Mouse (Mus musculus) T-cell, adult 2 months (primary cell): ENCODE data around the gene Pde6c.

Experiments used
- DNase-seq: peaks from one replicate; pipeline ENCODE4 v3.0.0; 2022; ENCODE audit warnings: low spot score

Gene Pde6c

GRCm38 (mm10) chr19:38143540-38144271 is 11.1 kb downstream of the Pde6c start:
- no peak for DNase-seq

- DNase-seq: no peak
These were observed 23.7 kb downstream of the Pde6c start for GRCm38 (mm10) chr19:38156243-38156642.

GRCm38 (mm10) chr19:38161648-38162354 is 29.2 kb downstream of the Pde6c start:
- no peak for DNase-seq

- no peak for DNase-seq
These were observed 32.1 kb downstream of the Pde6c start for GRCm38 (mm10) chr19:38164633-38165032.

GRCm38 (mm10) chr19:38179675-38180074 is 47.1 kb downstream of the Pde6c start:
- DNase-seq: no peak

GRCm38 (mm10) chr19:38186631-38187344 is 54.2 kb downstream of the Pde6c start:
- DNase-seq: no peak

- DNase-seq: no peak
These were observed 54.7 kb downstream of the Pde6c start for GRCm38 (mm10) chr19:38187345-38187680.

- no peak for DNase-seq
These were observed 58.0 kb downstream of the Pde6c start for GRCm38 (mm10) chr19:38190606-38191005.

GRCm38 (mm10) chr19:38191446-38191845 is 58.9 kb downstream of the Pde6c start:
- no peak for DNase-seq

- no peak for DNase-seq
These were observed 62.7 kb downstream of the Pde6c start for GRCm38 (mm10) chr19:38195245-38195644.

GRCm38 (mm10) chr19:38198731-38199130 is 66.2 kb downstream of the Pde6c start:
- DNase-seq: no peak

- no peak for DNase-seq
These were observed 74.1 kb downstream of the Pde6c start for GRCm38 (mm10) chr19:38206669-38207068.

- no peak for DNase-seq
These were observed 85.1 kb downstream of the Pde6c start for GRCm38 (mm10) chr19:38217696-38218095.

GRCm38 (mm10) chr19:38223356-38223904 is 90.8 kb downstream of the Pde6c start:
- DNase-seq: no peak

- DNase-seq: peak; percentile 88
These were observed 91.5 kb downstream of the Pde6c start, which contains the start of gene Fra10ac1 for GRCm38 (mm10) chr19:38223905-38224684. Gene Fra10ac1, minus strand, starts transcription at chr19:38224156.

GRCm38 (mm10) chr19:38224685-38225060 is 92.1 kb downstream of the Pde6c start:
- no peak for DNase-seq

- DNase-seq: peak; percentile 7
These were observed 96.1 kb downstream of the Pde6c start for GRCm38 (mm10) chr19:38228699-38229098.

- no peak for DNase-seq
These were observed 99.5 kb downstream of the Pde6c start for GRCm38 (mm10) chr19:38232087-38232486.

GRCm38 (mm10) chr19:38232516-38232915 is 99.9 kb downstream of the Pde6c start:
- DNase-seq: no peak
